Mouse (Mus musculus) intestine, embryonic 16.5 days (tissue): ENCODE measurements at regions not wholly inside any gene's neighbourhood (a gene's known extent, or its start where the extent isn't known, plus 50 kb on each side); places are given as distances from the start of the nearest gene placed in this dataset.
A peak's percentile ranks its signal among the peaks of the same experiment; 100 is the strongest.

Source experiments
- ATAC-seq: fragments of 200-750 bp; cut with Nextera tagmentation; 2 replicates; pipeline ENCODE4 v1.8.0; 2017; ENCODE audit warnings: moderate TSS enrichment, moderate library complexity
- H3K27ac ChIP-seq: fragments of 300-500 bp; sonication (generic); 2 replicates; pipeline ENCODE4 v1.5.1; 2014; ENCODE audit warnings: mild to moderate bottlenecking, low read length
- H3K27me3 ChIP-seq: fragments of 300-500 bp; sonication (generic); replicated peaks from 2 replicates; pipeline ENCODE4 v1.6.1; 2014; ENCODE audit warnings: low read length, control low read depth, mixed read lengths; ENCODE audit not compliant: control insufficient read depth, insufficient read depth
- H3K36me3 ChIP-seq: fragments of 300-500 bp; sonication (generic); 2 replicates; pipeline ENCODE4 v1.6.1; 2014; ENCODE audit warnings: low read length, control low read depth; ENCODE audit not compliant: control insufficient read depth, insufficient read depth
- H3K4me1 ChIP-seq: fragments of 300-500 bp; sonication (generic); 2 replicates; pipeline ENCODE4 v1.6.1; 2014; ENCODE audit warnings: low read length, control low read depth, mixed read lengths; ENCODE audit not compliant: control insufficient read depth, insufficient read depth
- H3K4me2 ChIP-seq: fragments of 300-500 bp; sonication (generic); 2 replicates; pipeline ENCODE4 v1.6.1; 2014; ENCODE audit warnings: low read depth, low read length, control low read depth
- H3K4me3 ChIP-seq: fragments of 300-500 bp; sonication (generic); 2 replicates; pipeline ENCODE4 v1.5.1; 2014; ENCODE audit warnings: mild to moderate bottlenecking, low read length
- H3K9ac ChIP-seq: fragments of 300-500 bp; sonication (generic); 2 replicates; pipeline ENCODE4 v1.6.1; 2014; ENCODE audit warnings: low read depth, low read length
- H3K9me3 ChIP-seq: fragments of 300-500 bp; sonication (generic); 2 replicates; pipeline ENCODE4 v1.6.1; 2016; ENCODE audit warnings: low read length, control low read depth; ENCODE audit not compliant: control insufficient read depth
- WGBS: fragments of 180-500 bp; shearing (Covaris S2); extraction: QIAGEN DNeasy Blood & Tissue Kit; methylation state at CpG from one replicate; pipeline ENCODE4 v1.1.7; 2014; 5-methylcytosine and 5-hydroxymethylcytosine counted together

GRCm38 (mm10) chr3:38326211-38326610 lies 158.4 kb downstream of the Ankrd50 start:
- no peaks in the 10 kb centered on the region for H3K9me3 ChIP-seq
- no peak overlapping the region for H3K9ac ChIP-seq
- H3K27ac ChIP-seq, result no peak overlapping the region
- no peaks in the 10 kb centered on the region for H3K36me3 ChIP-seq
- no peaks in the 10 kb centered on the region for H3K27me3 ChIP-seq
- no peak for ATAC-seq
- no peak overlapping the region for H3K4me3 ChIP-seq
- 0 out of 2 replicates have a peak, but pooled peaks cover 4% of the 10 kb centered on the region for H3K4me1 ChIP-seq
- H3K4me2 ChIP-seq, result no peak overlapping the region

DNA sequence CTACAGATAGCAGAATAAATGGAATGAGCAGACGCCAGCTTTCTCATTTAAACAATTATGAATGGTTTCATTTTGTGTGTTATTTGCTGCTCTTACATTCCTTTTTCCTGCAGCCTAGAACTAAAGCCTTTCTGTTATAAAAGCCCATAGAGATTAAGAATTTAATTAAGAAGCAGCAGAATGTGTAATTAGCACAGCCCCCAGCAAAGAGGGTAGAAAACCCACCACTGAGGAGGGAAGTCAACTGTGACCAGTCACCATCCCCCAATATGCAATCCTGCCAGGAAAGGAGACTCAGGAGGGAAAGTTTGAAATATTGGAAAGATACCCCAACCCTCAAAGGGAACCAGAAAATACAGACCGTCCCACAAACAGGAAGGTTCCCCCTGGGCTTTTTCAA lies 160.0 kb downstream of the Ankrd50 start:
- ATAC-seq, result no peak
- H3K9me3 ChIP-seq, result no peaks in the 10 kb centered on the region
- H3K9ac ChIP-seq, result no peak overlapping the region
- H3K36me3 ChIP-seq, result no peaks in the 10 kb centered on the region
- no peak overlapping the region for H3K27ac ChIP-seq
- WGBS, result 63% methylated on average over 2 of the region's 2 CpGs
- no peak overlapping the region for H3K4me2 ChIP-seq
- no peaks in the 10 kb centered on the region for H3K27me3 ChIP-seq
- 0 out of 2 replicates have a peak, but pooled peaks cover 4% of the 10 kb centered on the region for H3K4me1 ChIP-seq
- H3K4me3 ChIP-seq, result no peak overlapping the region

- Histone ChIP-seq H3K4me3 (no peak overlapping the region), H3K9ac (no peak overlapping the region), H3K4me2 (no peak overlapping the region), H3K4me1 (0 out of 2 replicates have a peak, but pooled peaks cover 4% of the 10 kb centered on the region), H3K27ac (no peak overlapping the region), H3K27me3 (no peaks in the 10 kb centered on the region), H3K9me3 (no peaks in the 10 kb centered on the region), H3K36me3 (no peaks in the 10 kb centered on the region)
- peak; percentile 88 for ATAC-seq
- 44% methylated on average over 8 of the region's 8 CpGs for WGBS
These were observed 162.2 kb downstream of the Ankrd50 start for GRCm38 (mm10) chr3:38322426-38322825.

DNA sequence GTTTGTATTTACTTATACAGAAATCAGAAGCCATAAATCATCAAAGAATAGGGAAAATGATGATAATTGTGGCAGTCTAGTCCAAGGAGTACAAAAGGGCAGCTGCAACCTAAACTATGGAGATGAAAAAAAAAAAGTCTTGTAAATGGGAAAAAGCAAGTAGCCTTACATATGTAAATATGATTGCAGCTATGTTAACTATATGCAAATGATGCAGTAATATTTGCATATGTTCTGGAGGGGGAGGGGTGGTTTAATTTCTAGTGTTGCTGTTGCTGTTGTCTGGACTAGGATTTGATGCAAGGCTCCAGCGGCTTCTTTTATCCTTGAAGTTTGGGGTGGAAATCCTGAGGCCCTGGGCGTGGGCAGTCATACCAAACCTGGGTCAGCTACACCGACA lies 163.0 kb downstream of the Ankrd50 start:
- no peak overlapping the region for H3K4me3 ChIP-seq
- ATAC-seq, result no peak
- 78% methylated on average over 3 of the region's 3 CpGs for WGBS
- no peaks in the 10 kb centered on the region for H3K36me3 ChIP-seq
- H3K27me3 ChIP-seq, result no peaks in the 10 kb centered on the region
- no peak overlapping the region for H3K9ac ChIP-seq
- peak overlapping the region; percentile 45; the same call in 1 of the 2 replicates for H3K27ac ChIP-seq
- 0 out of 2 replicates have a peak, but pooled peaks cover 4% of the 10 kb centered on the region for H3K4me1 ChIP-seq
- no peak overlapping the region for H3K4me2 ChIP-seq
- no peaks in the 10 kb centered on the region for H3K9me3 ChIP-seq

DNA sequence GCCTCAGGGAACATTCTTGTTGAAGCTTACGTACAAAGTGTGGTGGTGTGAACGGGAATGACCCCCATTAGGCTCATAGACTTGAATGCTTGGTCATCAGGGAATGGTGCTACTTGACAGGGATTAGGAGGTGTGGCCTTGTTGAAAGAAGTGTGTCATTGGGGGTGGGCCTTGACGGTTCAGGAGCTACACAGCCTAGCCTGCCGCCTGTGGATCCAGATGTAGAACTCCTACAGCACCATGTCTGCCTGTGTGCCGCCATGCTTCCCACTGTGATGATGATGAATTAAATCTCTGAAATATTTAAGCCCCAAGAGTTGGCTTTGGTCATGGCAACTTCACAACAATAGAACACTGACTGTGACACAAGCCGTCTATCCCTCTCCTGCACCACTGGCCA lies 163.6 kb downstream of the Ankrd50 start:
- Histone ChIP-seq H3K36me3 (no peaks in the 10 kb centered on the region), H3K27me3 (no peaks in the 10 kb centered on the region), H3K4me3 (no peak overlapping the region), H3K4me1 (0 out of 2 replicates have a peak, but pooled peaks cover 4% of the 10 kb centered on the region), H3K9me3 (no peaks in the 10 kb centered on the region), H3K4me2 (no peak overlapping the region), H3K27ac (no peak overlapping the region), H3K9ac (no peak overlapping the region)
- ATAC-seq, result no peak
- WGBS, result 91% methylated on average over 6 of the region's 6 CpGs

DNA sequence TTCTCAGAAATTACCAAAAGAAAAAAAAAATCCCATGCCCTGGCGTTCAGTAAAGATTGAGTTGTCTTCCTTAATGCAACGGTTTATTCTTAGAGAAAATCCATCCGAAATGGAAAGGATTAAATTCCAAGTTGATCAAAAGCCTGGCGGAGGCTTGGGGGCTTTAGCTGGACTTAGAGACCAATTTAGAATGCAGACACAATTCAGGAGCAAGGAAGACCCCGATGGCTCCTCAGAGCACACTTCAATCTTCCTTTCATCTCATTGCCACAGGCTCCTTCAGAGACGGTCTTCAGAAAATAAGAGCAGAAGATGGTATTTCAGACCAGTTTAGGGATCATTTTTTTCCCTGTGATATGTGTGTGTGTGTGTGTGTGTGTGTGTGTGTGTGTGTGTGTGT lies 171.8 kb downstream of the Ankrd50 start:
- no peak for ATAC-seq
- Histone ChIP-seq H3K4me1 (peaks cover 3% of the 10 kb centered on the region; the same call in 1 of the 2 replicates), H3K9me3 (no peaks in the 10 kb centered on the region), H3K27ac (no peak overlapping the region), H3K4me2 (no peak overlapping the region), H3K4me3 (no peak overlapping the region), H3K36me3 (no peaks in the 10 kb centered on the region), H3K9ac (no peak overlapping the region), H3K27me3 (no peaks in the 10 kb centered on the region)
- WGBS, result 82% methylated on average over 6 of the region's 6 CpGs

DNA sequence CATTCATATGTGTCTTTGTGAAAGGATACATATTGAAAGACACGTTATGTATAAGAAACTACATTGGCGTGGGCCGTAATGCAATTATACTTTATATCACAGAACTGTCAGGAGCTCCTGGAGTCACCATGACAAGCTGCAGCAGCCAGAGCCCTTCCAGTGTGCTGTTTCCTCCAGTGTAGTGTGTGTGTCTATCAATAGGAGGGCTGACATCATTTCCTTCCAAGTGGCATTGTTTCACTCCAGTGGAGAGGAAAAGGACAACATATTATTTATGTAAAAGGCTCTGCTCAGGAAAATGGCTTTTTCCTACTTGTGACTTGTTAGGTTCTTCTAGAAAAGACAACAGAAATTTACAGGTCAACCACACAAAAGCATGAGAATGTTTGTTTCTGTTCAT lies 172.5 kb downstream of the Ankrd50 start:
- Histone ChIP-seq H3K27ac (no peak overlapping the region), H3K4me1 (peaks cover 3% of the 10 kb centered on the region; the same call in 1 of the 2 replicates), H3K36me3 (no peaks in the 10 kb centered on the region), H3K27me3 (no peaks in the 10 kb centered on the region), H3K9ac (no peak overlapping the region), H3K9me3 (no peaks in the 10 kb centered on the region), H3K4me2 (no peak overlapping the region), H3K4me3 (no peak overlapping the region)
- 51% methylated on average over 3 of the region's 3 CpGs for WGBS
- no peak for ATAC-seq

DNA sequence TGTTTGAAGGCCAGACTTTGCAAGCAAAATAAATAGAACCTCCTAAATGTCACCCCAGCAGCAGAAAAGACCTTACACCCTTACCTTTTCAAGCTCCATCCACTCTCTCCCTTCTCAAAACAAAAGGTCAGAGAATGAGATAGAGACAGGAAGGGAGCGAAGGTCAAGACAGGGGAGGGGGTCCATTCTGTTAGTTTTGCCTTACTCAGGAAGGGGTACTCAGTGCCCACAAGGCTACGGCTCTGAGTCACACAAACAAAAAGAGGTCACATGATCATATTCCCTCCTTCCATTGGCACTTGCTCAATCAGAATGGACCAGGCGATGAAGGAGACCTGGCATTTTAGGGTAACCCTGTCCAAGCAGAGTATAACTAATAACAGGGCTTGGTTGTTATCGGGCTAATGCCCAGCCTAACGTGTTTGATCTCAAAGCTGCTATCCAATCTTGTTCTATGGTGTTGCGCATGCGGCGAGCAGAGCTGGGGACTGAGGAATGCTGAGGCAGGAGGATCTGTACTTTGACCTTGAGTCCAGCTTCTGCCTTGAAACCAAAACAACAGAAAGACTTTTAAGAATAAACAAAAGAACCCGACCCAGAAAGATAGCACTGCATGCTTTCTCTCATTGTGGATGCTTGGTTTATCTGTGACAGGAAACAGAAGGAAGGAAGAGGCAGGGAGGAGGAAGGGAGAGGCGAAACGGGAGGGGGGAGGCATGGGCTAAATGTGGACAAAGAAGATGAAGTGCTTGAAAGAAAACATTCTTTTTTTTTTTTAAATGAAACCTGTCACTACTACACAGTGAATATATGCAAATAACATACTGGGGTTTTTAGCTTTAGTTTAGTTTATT lies 184.5 kb downstream of the Ankrd50 start:
- ATAC-seq, result no peak
- Histone ChIP-seq H3K9ac (no peak overlapping the region), H3K4me3 (no peak overlapping the region), H3K4me1 (peaks cover 6% of the 10 kb centered on the region; the same call in 1 of the 2 replicates), H3K27ac (no peak overlapping the region), H3K36me3 (no peaks in the 10 kb centered on the region), H3K27me3 (no peaks in the 10 kb centered on the region), H3K9me3 (no peaks in the 10 kb centered on the region), H3K4me2 (no peak overlapping the region)
- 60% methylated on average over 11 of the region's 11 CpGs for WGBS

GRCm38 (mm10) chr3:38299236-38299897 lies 185.3 kb downstream of the Ankrd50 start:
- no peaks in the 10 kb centered on the region for H3K27me3 ChIP-seq
- no peaks in the 10 kb centered on the region for H3K36me3 ChIP-seq
- ATAC-seq, result no peak
- H3K4me3 ChIP-seq, result no peak overlapping the region
- H3K4me2 ChIP-seq, result no peak overlapping the region
- H3K9ac ChIP-seq, result no peak overlapping the region
- no peak overlapping the region for H3K27ac ChIP-seq
- WGBS, result 22% methylated on average over 2 of the region's 2 CpGs
- H3K9me3 ChIP-seq, result no peaks in the 10 kb centered on the region
- H3K4me1 ChIP-seq, result peaks cover 6% of the 10 kb centered on the region; the same call in 1 of the 2 replicates
